Mouse (Mus musculus): ENCODE results near the gene Tuba1b.
"Not testable (repeated sequence)": the region's sequence is repeated elsewhere in the genome, so short reads cannot be mapped to it uniquely, and the experiment has no call there.

Gene Tuba1b

DNA sequence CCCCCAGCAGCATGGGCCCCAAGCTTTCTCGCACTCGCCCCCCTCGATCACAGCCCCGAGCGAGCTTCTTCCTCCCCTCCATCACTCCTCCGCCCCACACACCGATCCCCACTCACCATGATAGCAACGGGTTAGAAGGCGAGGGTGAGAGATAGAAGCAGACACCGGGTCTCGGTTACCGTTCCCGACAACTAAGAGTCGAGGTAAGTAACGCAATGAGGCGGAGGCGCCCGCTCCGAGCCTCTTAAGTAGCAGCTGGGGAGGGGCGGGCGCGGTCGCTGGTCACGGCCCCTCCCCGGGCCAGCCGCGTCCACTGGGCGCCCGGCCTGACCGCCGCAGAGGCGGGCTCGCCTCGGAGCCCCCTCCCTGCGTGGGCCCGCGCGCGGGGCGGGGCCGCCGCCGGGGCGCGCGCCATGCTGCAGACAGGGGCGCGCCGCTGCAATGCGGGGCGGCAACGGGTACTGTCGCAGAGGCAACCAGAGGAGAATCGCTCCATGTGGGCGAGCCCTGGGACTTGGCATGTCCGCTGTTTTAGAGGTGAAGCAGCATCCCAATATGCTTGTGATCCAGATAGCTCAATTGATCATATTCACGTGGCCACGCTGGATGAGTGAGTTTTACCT, at the start of gene Tuba1b:
TSS of gene Tuba1b (minus strand) at position 349 of the 623 bp plus-strand sequence.
- DNase-seq (ENCODE audit: low read depth), result peak; percentile 90

DNA sequence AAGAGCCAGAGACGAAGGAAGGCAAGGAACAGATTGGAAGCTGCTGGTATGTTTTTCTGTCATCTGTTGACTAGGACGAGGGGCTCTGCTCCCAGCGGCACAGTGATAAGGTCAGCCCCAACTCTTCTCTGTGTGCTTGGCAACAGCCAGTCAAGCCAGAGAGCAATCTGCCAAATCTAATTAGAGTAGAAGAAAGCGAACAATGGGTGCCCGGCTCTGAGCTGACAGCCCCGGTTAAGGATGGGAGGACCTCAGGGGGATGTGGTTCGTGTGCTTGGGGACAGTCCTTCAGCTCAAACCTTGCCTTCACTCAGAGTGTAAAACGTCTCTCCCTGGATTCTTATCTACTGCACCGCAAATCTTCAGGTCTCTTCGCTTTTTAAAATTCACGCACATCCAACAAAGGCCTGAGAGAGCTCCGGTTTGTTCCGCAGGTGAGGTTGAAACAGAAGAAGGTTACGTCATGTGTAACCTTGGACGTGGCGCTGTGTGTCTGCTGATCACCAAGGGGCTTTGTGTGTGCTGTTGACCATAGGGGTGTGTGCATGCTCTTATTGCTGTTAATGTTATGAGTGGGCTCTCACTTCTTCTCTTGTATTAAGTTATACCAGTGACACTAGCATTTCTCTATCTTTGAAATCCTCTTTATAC, 49.2 kb upstream of the Tuba1b start:
- no peak for DNase-seq (ENCODE audit: low read depth)

DNA sequence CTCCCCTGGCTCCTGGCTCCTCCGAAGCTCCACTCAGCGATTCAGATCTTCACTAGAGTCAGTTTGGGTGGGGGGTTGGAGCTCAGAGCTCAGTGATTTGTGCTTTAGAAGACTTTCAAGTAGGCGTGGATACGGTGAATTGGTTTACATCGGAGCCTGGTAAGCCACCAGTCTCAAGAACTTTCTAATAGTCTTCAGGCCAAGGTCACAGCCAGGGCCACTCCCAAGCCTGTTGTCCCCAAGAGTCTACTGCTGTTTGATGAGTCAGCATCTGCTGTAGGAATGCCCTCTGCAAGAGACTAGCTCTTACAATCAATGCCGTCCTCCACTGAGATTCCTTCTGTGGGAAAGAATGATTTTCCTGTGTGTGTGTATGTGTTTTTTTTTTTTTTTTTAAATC, 47.7 kb upstream of the Tuba1b start:
- DNase-seq (ENCODE audit: low read depth), result peak; percentile 40

DNA sequence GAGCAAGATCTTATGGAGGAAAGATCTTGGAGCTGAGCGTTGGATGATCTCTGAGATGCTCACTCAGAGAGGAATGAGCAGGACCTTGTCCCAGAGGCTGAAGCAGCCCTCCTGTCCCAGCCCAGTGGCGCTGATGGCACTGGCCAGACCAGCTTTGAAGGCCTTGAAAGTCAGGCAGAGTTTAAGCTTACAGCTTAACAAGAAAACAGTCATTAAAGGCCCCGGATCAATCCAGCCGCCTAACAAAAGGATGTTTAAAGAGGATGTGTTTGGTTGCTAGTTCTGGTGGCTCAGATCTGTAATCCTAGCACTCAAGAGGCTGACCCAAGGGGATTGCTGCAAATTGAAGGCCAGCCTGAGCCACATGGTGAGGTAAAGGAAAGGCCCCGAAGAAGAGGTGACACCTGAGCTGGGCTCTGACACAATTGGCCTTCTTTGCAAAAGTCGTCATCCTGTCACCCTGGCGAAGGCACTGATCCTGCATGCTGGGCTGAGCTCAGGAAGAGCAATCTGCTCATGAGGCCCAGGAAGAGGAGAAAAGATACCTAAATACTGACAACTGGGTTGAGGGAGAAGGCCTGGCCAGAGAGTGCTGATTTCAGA, 45.7 kb upstream of the Tuba1b start:
- no peak for DNase-seq (ENCODE audit: low read depth)

DNA sequence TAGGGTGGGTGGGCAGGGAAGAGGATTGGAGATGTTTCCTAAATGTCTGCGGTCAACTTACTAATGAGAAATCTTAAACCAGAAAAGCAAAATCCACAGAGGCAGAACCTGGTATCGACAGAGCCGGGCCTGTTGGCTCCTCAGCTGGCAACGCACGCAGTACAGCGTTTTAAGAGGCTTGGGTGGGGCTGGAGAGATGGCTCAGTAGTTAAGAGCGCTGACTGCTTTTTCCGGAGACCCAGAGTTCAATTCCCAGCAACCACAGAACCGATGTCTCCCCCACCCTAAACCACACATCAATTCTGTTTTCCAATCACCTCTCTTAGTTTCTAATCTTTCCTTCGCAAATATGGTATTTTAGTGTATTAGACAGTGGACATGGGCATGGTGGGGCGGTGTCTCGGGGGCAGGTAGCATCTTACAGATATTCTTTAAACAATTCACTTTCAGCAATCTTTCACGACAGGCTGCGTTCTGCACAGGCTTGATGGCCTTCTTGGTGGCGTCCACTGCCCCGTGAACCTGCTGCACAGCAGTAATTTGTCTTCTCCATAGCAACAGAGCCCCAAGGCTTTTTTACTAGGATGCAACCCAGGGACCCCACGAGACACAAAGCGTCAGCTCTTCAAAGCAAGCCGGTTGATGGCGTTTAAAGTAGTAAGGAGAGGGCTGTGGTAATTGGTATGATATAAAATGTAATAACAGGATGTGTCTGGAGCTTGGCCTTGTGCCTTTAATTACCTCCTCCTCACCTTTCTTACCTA, 44.2 kb upstream of the Tuba1b start:
- no peak for DNase-seq (ENCODE audit: low read depth)

DNA sequence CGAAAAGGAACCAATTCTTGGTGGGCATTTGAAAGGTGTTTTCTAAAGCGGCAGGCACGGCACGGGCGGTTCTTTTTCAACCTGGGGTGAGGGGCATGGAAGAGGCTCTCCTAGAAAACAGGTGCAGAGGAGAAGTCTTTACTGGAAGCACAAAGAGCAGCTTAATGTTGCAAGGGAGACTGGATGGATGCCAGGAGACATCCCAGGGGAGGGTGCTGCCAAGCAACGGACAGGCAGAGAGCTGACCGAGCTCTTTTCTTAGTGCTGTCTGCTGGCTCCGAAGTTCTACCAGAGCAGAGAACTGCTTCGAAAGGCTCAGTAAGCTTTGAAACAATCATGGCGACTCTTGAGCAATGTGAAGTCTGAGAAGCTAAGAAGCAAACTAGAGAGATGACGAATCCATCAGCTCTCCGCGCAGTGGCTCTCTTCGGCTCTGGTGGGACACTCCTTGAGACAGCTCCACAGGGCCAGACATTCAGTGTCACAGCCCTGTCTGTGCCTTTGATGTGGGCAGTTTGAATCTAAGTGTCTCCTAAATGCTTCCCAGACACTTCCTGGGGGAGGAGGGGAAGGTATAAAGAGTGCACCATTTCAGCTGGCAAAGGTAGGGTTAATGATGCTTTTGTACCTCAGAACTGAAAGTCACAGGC, 43.5 kb upstream of the Tuba1b start:
- no peak for DNase-seq (ENCODE audit: low read depth)

DNA sequence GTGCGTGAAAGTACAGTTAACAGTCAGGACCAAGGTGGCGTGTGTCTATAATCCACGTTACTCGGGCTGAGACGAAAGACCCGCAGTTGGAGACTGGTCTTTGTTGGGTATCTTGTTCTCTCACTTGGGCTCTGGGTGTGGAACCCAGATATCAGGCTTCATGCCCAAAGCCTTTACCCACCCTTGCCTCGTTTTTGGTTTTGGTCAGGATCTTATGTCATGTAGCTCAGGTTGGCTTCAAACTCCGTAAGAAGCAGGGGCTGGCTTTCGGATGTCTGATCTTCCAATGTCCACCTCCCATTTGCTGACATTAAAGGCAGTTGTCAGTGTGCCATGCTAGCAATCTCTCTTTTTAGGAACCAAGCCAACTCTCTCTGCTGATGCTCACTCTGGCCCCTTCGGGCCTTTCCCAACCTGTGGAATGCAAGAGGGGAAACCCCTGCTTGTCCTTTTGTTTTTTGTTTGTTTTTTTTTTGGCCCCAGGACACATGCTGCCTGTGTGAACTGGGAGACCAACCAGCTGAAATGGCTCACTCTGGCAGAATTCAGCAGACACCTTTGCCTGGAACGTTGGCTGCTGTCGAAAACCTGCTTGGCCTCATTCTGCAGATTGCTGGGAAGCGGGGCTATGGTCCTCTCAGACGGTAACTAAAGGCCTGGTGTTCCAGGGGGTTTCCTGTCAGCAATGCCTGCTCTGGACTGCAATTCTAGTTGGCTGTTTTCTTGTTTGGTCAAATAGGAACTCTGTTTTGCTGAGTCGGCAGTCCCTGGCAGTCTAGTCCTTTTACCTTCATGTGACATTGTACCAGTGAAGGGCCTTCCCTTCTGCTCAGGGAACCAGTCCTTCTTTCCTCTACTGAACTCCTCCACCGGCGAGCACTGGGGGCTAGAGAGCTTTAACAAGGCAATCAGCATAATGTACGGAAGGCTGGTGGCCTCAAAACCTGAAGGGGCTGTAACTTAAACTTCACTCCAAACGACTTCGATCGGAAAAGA, 42.7 kb upstream of the Tuba1b start:
- no peak for DNase-seq (ENCODE audit: low read depth)

DNA sequence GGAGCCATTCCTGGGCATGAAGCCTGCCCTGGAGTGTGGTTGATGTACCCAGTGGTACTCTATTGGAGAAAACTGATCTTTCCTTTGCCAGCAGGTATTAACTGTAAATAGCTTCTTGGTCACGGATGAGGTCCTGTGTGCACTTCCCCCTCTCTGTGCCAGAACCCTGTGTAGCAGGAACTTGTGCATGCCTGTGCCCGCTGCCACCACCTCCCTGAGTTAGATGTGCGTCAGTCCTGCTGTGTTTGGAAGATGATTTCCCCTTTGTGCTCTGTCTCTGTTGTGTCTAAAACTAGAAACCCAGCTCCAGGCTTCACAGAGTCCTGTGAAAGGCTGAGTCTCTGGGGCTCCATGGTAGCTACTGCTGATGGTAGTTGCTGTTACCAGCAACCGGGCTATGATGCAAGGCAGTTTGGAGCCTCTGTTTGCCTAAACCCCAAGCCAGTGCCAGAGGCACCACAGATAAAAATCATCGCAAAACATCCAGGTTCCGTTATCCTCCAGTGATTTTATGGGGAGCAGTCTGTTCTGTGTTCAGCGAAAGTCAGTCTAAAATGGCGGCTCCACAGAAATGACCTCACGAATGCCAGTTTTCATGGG, 38.8 kb upstream of the Tuba1b start:
- DNase-seq (ENCODE audit: low read depth), result no peak

DNA sequence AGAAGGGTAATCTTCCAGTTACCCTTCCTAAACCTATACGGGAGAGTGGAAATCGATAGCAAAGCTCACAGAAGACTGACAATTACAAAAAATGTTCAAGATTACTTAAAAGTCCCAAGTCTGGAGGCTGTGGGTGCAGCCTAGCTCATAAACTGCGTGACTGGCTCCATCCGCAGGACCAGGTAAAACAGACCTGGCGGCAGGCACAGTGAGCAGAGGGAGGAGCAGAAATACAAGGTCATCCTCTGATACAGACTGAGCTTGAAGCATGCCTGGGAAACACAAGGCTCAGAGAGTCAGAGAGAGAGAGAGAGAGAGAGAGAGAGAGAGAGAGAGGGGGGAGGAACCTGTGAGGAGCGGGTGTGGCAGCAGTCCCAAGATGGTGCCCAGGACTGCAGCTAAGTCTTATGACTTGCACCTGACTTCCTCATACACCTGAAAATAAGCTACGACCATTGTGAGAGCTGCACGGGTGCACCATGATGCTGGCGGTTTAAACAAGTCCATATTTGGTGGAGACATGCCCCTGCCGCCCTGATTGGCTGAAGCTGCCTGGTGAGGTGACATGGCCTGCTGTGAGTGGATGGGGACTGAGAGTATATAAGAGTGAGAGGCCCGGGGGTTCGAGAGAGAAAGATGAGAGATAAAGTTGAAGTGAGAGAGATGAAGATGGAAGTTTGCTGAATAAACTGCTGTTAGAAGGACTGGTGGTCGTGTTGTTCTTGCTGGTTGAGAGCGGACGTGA, 37.4 kb upstream of the Tuba1b start:
- DNase-seq (ENCODE audit: low read depth), result not testable (repeated sequence)

DNA sequence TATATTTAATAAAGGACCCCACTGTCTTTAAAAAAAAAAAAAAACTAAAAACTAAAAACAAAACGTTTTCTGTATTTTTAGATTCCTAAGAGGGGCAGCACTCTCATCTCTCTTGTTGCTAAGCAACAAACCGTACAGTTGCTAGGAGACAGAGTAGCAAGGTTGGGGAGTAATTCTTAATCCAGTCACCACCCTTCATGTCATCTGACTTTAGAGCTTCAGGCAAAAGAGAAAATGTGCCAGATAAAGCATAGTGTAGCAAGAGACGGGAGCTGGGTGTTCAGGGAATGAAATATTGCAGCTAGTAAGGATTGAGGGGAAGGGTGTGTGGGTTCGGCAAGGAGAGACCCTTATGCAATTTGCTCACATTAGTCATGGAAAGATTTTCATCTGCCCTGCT, 36.7 kb upstream of the Tuba1b start:
- DNase-seq (ENCODE audit: low read depth), result no peak

DNA sequence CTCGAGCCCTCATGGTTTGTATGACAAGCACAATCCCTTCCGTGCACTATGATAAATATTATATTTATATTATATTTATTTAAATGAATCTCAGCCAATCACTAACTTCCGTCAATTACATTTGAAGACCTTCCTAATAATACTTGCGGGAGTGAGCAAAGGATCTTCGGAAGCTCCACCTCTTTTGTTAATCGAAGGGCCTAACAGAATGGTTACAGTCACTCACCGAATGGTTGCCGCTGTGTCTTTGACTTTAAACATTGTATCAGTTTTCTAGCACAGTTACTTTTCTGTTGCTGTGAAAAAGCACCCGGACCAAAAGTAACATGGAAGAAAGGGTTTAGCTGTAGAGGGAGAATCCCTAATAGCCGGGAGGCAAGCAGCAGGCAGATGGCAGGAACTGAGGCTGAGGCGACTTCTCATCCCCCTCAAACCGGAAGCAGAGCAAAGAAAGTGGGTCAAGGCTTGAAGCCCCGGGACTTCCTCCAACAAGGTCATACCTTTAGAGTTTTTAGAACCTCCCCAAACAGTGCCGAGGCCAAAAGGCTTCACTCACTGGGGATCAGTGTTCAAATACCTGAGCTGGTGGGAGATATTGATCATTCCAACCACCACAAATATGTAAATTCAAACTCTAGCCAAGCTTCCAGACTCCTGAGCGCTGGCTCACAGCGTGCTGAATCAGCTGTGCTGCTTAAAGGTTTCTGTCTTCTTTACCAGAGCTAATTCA, 35.2 kb upstream of the Tuba1b start:
- no peak for DNase-seq (ENCODE audit: low read depth)

DNA sequence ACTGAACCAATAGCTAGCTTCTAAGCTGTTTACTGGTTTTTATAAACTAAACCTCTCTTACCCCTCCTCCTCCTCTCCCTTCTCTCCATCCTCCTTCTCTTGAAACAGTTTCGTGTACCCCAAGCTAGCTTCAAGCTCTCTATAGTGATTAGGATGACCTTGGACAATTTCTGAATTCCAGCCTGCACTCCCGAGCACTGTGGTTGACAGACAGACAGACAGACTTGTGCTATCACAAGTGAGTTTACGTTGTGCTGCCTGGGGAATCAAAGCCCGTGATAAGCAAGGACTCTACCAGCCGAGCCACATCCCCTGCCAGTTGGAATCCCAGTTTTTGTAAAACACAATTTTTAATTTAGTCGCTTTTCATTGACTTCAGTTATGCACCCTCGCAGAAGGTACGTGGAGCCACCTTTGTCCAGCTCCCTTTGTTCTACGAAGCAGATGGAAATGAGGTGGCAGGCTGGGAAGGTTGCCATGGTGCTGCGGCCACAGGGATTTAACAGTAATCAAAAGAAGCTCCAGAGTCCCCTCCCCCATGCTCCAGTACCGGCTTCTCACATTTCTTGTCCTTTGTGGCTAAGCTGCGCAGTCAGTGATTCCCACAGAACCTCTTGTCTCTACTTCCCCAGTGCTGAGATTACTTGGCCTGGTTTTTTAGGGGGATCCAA, 34.5 kb upstream of the Tuba1b start:
- DNase-seq (ENCODE audit: low read depth), result no peak

DNA sequence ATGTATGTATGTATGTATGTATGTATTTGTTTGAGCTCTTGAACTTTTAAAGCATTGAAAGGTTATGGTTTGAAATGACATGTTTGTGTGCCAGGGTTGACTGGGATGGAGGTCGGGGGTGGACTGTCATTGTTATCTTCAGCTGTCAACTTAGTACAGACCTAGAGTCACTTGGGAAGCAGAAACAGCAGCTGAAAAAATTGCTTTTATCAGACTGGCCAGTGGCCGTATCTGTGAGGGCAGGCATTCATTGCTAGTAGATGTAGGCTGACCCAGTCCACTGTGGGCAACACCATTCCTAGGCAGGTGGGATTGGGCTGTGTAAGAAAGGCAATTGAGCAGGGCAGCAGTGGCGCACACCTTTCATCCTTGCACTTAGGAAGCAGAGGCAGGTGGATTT, 25.2 kb upstream of the Tuba1b start:
- DNase-seq (ENCODE audit: low read depth), result no peak

DNA sequence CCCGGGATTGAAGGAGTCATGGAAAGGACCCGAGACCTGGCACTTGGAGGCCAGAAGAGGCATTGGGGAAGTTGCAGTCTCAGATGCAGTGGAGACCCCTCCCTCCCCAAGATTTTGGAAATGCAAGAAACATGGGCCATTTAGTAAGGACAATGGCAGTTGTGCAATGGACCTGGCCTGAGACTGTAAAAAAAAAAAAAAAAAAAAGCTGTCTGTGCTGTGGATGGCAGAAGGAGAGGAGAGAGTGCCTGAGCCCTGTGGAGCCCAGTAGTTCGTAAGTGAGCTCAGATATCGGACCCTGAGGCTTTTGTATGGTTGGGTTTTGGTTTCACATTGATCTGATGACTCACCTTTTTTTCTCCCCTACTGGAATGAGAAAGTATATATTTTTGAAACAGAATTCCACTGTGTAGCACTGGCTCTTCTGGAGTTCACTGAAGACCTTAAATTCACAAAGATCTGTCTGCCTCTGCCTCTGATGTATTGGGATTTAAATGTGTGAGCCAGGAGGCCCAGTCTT, 24.6 kb upstream of the Tuba1b start:
- DNase-seq (ENCODE audit: low read depth), result peak; percentile 58

DNA sequence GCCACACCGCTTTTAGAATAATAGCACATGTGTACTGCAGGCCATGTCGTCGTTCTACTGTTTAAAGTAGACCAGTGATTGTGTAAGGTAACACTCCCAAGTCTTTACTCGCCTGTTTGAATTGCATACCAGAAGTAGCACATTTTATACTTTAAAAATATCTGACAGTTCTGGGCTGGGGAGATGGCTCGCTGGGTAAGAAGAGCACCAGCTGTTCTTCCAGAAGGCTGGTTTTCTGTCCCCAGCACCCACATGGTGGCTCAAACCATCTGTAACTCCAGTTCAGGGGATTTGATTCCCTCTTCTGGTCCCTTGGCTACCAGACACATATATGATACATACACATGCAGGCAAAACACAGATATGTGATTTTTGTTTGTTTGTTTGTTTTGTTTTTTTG, 23.1 kb upstream of the Tuba1b start:
- DNase-seq (ENCODE audit: low read depth), result no peak

DNA sequence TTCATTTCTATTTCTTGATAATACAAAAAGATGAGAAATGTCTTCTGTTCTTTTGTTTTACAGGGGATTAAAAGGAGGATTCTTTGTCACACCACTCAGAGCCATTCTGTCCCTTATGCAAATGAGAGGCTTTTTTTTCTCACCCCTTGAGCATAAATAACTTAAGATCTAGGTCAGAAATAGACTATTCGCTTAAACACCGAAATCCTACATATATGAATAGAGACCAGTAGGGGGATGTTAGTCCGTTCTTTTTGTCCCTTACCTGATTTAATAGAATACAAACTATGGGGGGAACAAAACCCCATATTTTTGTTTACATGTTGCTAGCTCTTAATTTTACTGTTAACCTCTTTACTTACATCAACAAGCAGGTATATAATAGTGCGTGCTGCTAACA, 21.6 kb upstream of the Tuba1b start:
- DNase-seq (ENCODE audit: low read depth), result no peak

DNA sequence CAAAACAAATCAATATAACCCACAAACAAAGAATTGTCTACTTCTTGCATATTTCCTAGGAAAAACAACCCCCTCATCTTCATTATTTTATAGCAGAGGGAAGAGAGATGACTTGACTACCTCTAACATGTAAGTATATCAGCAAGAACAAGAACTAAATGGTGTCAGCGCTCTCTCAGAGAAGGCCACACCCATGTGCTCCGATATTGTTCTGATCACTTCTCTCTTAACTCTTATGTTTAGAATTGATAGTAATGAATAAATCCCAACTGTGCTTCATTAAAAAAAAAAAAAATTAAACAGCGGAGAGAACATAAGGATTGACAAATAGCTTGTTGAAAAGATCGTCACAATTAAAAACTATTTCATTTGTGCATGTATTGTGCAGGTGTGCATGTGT, 21.0 kb upstream of the Tuba1b start:
- DNase-seq (ENCODE audit: low read depth), result no peak

DNA sequence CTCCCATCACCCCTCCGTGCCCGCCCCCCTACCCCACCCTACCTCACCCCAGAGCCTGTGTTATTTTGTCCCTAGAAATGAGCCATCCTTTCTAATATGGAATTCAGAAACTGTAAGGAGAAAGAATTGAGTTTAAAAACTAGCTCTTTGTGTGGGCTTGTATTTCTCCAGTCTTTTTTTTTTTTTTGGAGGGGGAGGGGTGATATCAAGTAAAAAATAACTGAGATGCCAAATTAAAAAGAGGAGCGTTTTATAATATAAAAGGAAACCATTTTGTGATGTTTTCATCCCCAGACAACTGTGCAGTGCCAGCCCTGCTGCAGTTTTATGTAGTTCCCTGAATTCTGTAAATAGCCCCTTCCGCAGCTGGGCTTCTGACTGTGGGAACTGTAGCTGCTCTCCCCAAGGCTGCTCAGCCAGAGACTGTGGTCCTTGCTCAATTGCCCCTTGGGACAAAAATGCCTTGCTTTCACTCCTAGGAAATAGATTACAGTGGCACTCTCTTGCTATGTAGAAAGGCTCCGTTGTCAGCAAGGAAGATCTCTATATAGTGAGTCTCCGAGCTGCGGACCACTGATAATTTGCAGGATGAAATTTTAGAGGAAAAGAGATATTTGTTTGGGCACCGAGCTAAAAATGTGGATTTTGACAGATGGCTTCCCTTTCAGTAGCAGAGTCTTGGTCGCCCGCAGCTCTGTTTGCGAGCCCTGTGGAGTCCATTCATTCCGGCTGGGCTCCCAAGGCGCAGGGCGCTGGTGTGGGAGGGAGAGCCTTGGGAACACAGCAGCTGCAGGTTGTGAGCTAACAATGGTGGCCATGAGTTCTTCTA, 20.3 kb upstream of the Tuba1b start:
- DNase-seq (ENCODE audit: low read depth), result no peak
